Mouse (Mus musculus): ENCODE measurements at regions not wholly inside any gene's neighbourhood (a gene's known extent, or its start where the extent isn't known, plus 50 kb on each side); places are given as distances from the start of the nearest gene placed in this dataset.

DNA sequence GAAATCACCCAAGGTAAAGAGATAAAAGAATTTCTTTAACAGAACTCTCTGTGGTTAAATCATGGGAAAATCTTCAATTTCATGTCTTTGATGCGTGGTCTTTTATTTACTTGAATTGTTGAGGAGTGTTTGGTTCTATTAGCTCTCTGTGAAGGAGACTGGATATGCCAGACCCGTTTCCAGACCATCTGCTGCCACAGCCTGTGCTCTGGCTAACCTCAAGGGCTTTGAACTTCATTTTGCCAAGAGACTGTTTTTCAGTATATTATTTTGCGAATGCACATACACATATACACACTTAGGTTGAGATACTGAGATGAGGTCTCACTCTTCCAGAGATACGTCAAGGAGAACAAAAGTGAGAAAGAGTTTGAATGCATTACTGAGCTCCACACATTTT is 414.4 kb downstream of the 1700017N19Rik start:
- no peak for TF ChIP-seq CTCF (IDR thresholded peaks at IDR 0.05; ENCODE audit: low read depth)
- no peak for TF ChIP-seq EP300 (optimal IDR thresholded peaks at IDR 0.05)
